Mouse (Mus musculus): Measurements from ENCODE around the gene Srgap3. TPM values are rescaled to one million over a fixed set of nuclear protein-coding genes. Genes with fewer than 3 reads are reported as not detected.

The Srgap3 gene
- total RNA-seq, 2 experiments from 2014 or later = 1.2 TPM

GRCm38 (mm10) chr6:112917717-112918116 is 29.3 kb downstream of the Srgap3 start:
- intact Hi-C loops (cut with DNase I) = no loop called here
- DNase-seq (ENCODE audit: low spot score) = no peak

GRCm38 (mm10) chr6:112916243-112916642 is 30.8 kb downstream of the Srgap3 start:
- intact Hi-C loops (cut with DNase I) = no loop called here
- DNase-seq (ENCODE audit: low spot score) = no peak

- intact Hi-C loops (cut with DNase I) = no loop called here
- DNase-seq (ENCODE audit: low spot score) = no peak
These were observed 34.5 kb downstream of the Srgap3 start for GRCm38 (mm10) chr6:112912552-112912951.

- intact Hi-C loops (cut with DNase I) = no loop called here
- DNase-seq (ENCODE audit: low spot score) = no peak
These were observed 37.4 kb downstream of the Srgap3 start for GRCm38 (mm10) chr6:112909711-112910110.

- intact Hi-C loops (cut with DNase I) = no loop called here
- no peak for DNase-seq (ENCODE audit: low spot score)
These were observed 39.0 kb downstream of the Srgap3 start for GRCm38 (mm10) chr6:112907887-112908584.

GRCm38 (mm10) chr6:112903796-112904195 is 43.3 kb downstream of the Srgap3 start:
- no peak for DNase-seq (ENCODE audit: low spot score)
- intact Hi-C loops (cut with DNase I) = no loop called here

GRCm38 (mm10) chr6:112903226-112903625 is 43.8 kb downstream of the Srgap3 start:
- no peak for DNase-seq (ENCODE audit: low spot score)
- intact Hi-C loops (cut with DNase I) = no loop called here

GRCm38 (mm10) chr6:112902791-112903190 is 44.3 kb downstream of the Srgap3 start:
- intact Hi-C loops (cut with DNase I) = no loop called here
- no peak for DNase-seq (ENCODE audit: low spot score)

- intact Hi-C loops (cut with DNase I) = no loop called here
- DNase-seq (ENCODE audit: low spot score) = no peak
These were observed 46.8 kb downstream of the Srgap3 start for GRCm38 (mm10) chr6:112900306-112900705.

GRCm38 (mm10) chr6:112899711-112900110 is 47.4 kb downstream of the Srgap3 start:
- intact Hi-C loops (cut with DNase I) = no loop called here
- DNase-seq (ENCODE audit: low spot score) = no peak

- intact Hi-C loops (cut with DNase I) = no loop called here
- DNase-seq (ENCODE audit: low spot score) = no peak
These were observed 47.8 kb downstream of the Srgap3 start for GRCm38 (mm10) chr6:112899276-112899675.

- intact Hi-C loops (cut with DNase I) = no loop called here
- no peak for DNase-seq (ENCODE audit: low spot score)
These were observed 48.6 kb downstream of the Srgap3 start for GRCm38 (mm10) chr6:112898435-112898834.

- intact Hi-C loops (cut with DNase I) = no loop called here
- DNase-seq (ENCODE audit: low spot score) = no peak
These were observed 50.7 kb downstream of the Srgap3 start for GRCm38 (mm10) chr6:112896372-112896771.

- intact Hi-C loops (cut with DNase I) = no loop called here
- DNase-seq (ENCODE audit: low spot score) = no peak
These were observed 56.7 kb downstream of the Srgap3 start for GRCm38 (mm10) chr6:112890331-112890751.

- DNase-seq (ENCODE audit: low spot score) = no peak
- intact Hi-C loops (cut with DNase I) = no loop called here
These were observed 63.4 kb downstream of the Srgap3 start for GRCm38 (mm10) chr6:112883588-112884135.

GRCm38 (mm10) chr6:112880048-112880534 is 67.0 kb downstream of the Srgap3 start:
- intact Hi-C loops (cut with DNase I) = no loop called here
- no peak for DNase-seq (ENCODE audit: low spot score)

GRCm38 (mm10) chr6:112879154-112879553 is 67.9 kb downstream of the Srgap3 start:
- intact Hi-C loops (cut with DNase I) = no loop called here
- no peak for DNase-seq (ENCODE audit: low spot score)

- DNase-seq (ENCODE audit: low spot score) = no peak
- intact Hi-C loops (cut with DNase I) = no loop called here
These were observed 73.8 kb downstream of the Srgap3 start for GRCm38 (mm10) chr6:112873089-112873835.

GRCm38 (mm10) chr6:112871241-112871780 is 75.8 kb downstream of the Srgap3 start:
- DNase-seq (ENCODE audit: low spot score) = no peak
- intact Hi-C loops (cut with DNase I) = no loop called here

GRCm38 (mm10) chr6:112868197-112868957 is 78.7 kb downstream of the Srgap3 start:
- no peak for DNase-seq (ENCODE audit: low spot score)
- intact Hi-C loops (cut with DNase I) = no loop called here

All from heart, postnatal 25 days (tissue).